Mouse (Mus musculus) lung, postnatal 36 days (tissue): ENCODE data around the gene Zc3hav1l.

Experiments
- DNase-seq: peaks from one replicate; pipeline ENCODE4 v3.0.0; 2022; ENCODE audit warnings: mixed read lengths

Gene Zc3hav1l

GRCm38 (mm10) chr6:38263393-38264159, 35.5 kb downstream of the Zc3hav1l start:
- no peak for DNase-seq

- no peak for DNase-seq
These were observed 37.2 kb downstream of the Zc3hav1l start for GRCm38 (mm10) chr6:38261877-38262276.

- DNase-seq = no peak
These were observed 41.6 kb downstream of the Zc3hav1l start for GRCm38 (mm10) chr6:38257506-38257905.

GRCm38 (mm10) chr6:38256793-38257192, 42.3 kb downstream of the Zc3hav1l start:
- DNase-seq = no peak

- no peak for DNase-seq
These were observed 43.3 kb downstream of the Zc3hav1l start for GRCm38 (mm10) chr6:38255794-38256193.

GRCm38 (mm10) chr6:38253736-38254641, 45.1 kb downstream of the Zc3hav1l start, which contains the start of gene D630045J12Rik:
D630045J12Rik (minus strand) TSS chr6:38254009.
- DNase-seq = peak; percentile 70

- DNase-seq = peak; percentile 45
These were observed 46.0 kb downstream of the Zc3hav1l start for GRCm38 (mm10) chr6:38252766-38253735.

- DNase-seq = no peak
These were observed 46.9 kb downstream of the Zc3hav1l start for GRCm38 (mm10) chr6:38252139-38252538.

GRCm38 (mm10) chr6:38251464-38251863, 47.6 kb downstream of the Zc3hav1l start:
- DNase-seq = no peak

- DNase-seq = no peak
These were observed 51.7 kb downstream of the Zc3hav1l start for GRCm38 (mm10) chr6:38247362-38247761.

GRCm38 (mm10) chr6:38244806-38245205, 54.3 kb downstream of the Zc3hav1l start:
- DNase-seq = peak; percentile 34

- DNase-seq = no peak
These were observed 54.9 kb downstream of the Zc3hav1l start for GRCm38 (mm10) chr6:38244167-38244566.

- DNase-seq = no peak
These were observed 56.2 kb downstream of the Zc3hav1l start for GRCm38 (mm10) chr6:38242833-38243232.

GRCm38 (mm10) chr6:38242295-38242830, 56.7 kb downstream of the Zc3hav1l start:
- no peak for DNase-seq

- no peak for DNase-seq
These were observed 57.6 kb downstream of the Zc3hav1l start for GRCm38 (mm10) chr6:38241508-38241907.

- no peak for DNase-seq
These were observed 58.4 kb downstream of the Zc3hav1l start for GRCm38 (mm10) chr6:38240618-38241017.

- DNase-seq = no peak
These were observed 60.7 kb downstream of the Zc3hav1l start for GRCm38 (mm10) chr6:38238382-38238781.
